Mouse (Mus musculus): ENCODE data around the gene Top3b. TPM values are rescaled to one million over a fixed set of nuclear protein-coding genes. Genes with fewer than 3 reads are reported as not detected.
A peak's percentile ranks its signal among the peaks of the same experiment; 100 is the strongest.

The Top3b gene
- polyA plus RNA-seq, 1 experiment, result 41.0 TPM

DNA sequence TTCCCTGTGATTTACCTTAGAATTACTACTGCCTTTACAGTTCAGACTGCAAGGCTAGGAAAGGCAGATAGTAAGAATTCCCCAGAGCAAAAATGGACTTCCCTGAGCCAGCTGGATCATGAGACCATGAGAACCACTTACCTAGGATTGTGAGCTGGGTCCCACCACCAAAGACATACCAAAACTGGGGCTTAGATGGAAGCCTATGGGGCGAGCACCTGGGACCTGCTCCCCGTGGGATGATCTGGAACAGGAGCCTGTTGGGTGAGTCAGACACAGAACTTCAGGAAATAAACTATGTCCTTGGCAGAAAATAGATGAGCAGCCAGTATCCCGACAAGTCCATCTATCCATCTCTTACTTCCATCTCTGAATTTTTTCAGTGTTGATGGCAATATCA lies 8.2 kb upstream of the Top3b start:
- no peak overlapping the region for H3ac ChIP-seq (ENCODE audit: control insufficient read depth, insufficient read length, low read depth)
- no peaks in the 10 kb centered on the region for H3K36me3 ChIP-seq (ENCODE audit: control insufficient read depth, insufficient read depth)
- H3K79me3 ChIP-seq (ENCODE audit: low read depth), result no peaks in the 10 kb centered on the region
- H3K79me2 ChIP-seq (ENCODE audit: control insufficient read depth, insufficient read depth), result no peaks in the 10 kb centered on the region
- TF ChIP-seq FOSL1 (IDR thresholded peaks at IDR 0.05; ENCODE audit: insufficient read depth, low read length, poor library complexity, severe bottlenecking) (no peak), CTCF (IDR thresholded peaks at IDR 0.05; ENCODE audit: control insufficient read depth, insufficient read depth, insufficient read length) (no peak), USF1 (IDR thresholded peaks at IDR 0.05; ENCODE audit: low read depth) (no peak), MAX (IDR thresholded peaks at IDR 0.05) (no peak), MYOD1 (IDR thresholded peaks at IDR 0.05; ENCODE audit: control insufficient read depth, insufficient read length, low read depth) (no peak), CEBPB (IDR thresholded peaks at IDR 0.05; ENCODE audit: low read depth) (no peak), MYOG (IDR thresholded peaks at IDR 0.05; ENCODE audit: control insufficient read depth, extremely low read depth, insufficient read length) (no peak)
- H3K4me3 ChIP-seq (ENCODE audit: insufficient read depth, poor library complexity, severe bottlenecking), result no peak overlapping the region
- peaks cover 3% of the 10 kb centered on the region for H3K27me3 ChIP-seq (ENCODE audit: control insufficient read depth, insufficient read depth, insufficient read length)

DNA sequence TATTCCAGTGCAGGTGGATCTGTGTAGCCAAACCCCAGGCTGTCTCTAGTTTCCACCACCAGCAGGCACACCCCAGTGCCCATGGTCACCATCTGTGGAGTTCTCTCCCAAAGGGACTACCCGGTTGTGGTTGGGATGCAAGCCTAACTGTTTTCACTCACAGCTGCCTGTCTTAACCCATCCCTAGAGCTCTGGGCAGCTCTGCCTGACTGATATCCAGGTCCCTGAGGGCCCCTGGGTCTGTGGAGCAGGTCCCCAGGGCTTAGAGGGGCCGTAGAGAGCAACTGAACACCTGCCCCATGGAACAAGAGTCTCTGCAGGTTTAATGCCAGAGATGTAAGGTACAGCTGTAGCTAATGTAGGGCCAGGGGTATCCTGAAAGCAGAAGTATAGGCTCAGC lies 6.6 kb upstream of the Top3b start, which contains the start of gene Igll1:
Gene Igll1, minus strand, starts transcription at position 8 of the 400 bp plus-strand sequence.
- no peaks in the 10 kb centered on the region for H3K79me3 ChIP-seq (ENCODE audit: low read depth)
- no peaks in the 10 kb centered on the region for H3K27me3 ChIP-seq (ENCODE audit: control insufficient read depth, insufficient read depth, insufficient read length)
- H3K4me3 ChIP-seq (ENCODE audit: insufficient read depth, poor library complexity, severe bottlenecking), result no peak within 1 kb of the TSS
- H3K79me2 ChIP-seq (ENCODE audit: control insufficient read depth, insufficient read depth), result no peaks in the 10 kb centered on the region
- H3ac ChIP-seq (ENCODE audit: control insufficient read depth, insufficient read length, low read depth), result no peak within 1 kb of the TSS
- no peaks in the 10 kb centered on the region for H3K36me3 ChIP-seq (ENCODE audit: control insufficient read depth, insufficient read depth)
- TF ChIP-seq MAX (IDR thresholded peaks at IDR 0.05) (no peak), CEBPB (IDR thresholded peaks at IDR 0.05; ENCODE audit: low read depth) (no peak), MYOD1 (IDR thresholded peaks at IDR 0.05; ENCODE audit: control insufficient read depth, insufficient read length, low read depth) (no peak), USF1 (IDR thresholded peaks at IDR 0.05; ENCODE audit: low read depth) (no peak), FOSL1 (IDR thresholded peaks at IDR 0.05; ENCODE audit: insufficient read depth, low read length, poor library complexity, severe bottlenecking) (no peak), CTCF (IDR thresholded peaks at IDR 0.05; ENCODE audit: control insufficient read depth, insufficient read depth, insufficient read length) (no peak), MYOG (IDR thresholded peaks at IDR 0.05; ENCODE audit: control insufficient read depth, extremely low read depth, insufficient read length) (no peak)

DNA sequence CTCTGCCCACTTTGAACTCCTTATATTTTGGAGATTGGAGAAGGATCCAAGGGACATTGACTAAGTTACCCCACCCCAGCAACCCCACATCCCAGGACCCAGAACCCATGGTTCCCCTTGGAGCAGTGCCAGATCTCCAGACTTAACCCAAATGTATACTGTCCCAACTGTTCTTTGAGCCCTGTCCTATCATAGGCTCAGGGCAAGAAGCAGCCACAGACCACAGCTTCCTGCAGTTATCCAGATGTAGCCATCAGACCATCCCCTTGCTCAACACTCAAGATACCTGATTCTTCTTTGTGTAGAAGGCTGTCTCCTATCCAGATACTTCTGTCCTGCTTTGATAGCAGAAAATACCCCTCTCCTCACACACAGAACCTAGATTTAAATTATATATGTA lies 5.3 kb upstream of the Top3b start:
- Histone ChIP-seq H3K4me3 (ENCODE audit: insufficient read depth, poor library complexity, severe bottlenecking) (no peak overlapping the region), H3ac (ENCODE audit: control insufficient read depth, insufficient read length, low read depth) (no peak overlapping the region), H3K36me3 (ENCODE audit: control insufficient read depth, insufficient read depth) (no peaks in the 10 kb centered on the region), H3K79me2 (ENCODE audit: control insufficient read depth, insufficient read depth) (no peaks in the 10 kb centered on the region), H3K79me3 (ENCODE audit: low read depth) (no peaks in the 10 kb centered on the region), H3K27me3 (ENCODE audit: control insufficient read depth, insufficient read depth, insufficient read length) (no peaks in the 10 kb centered on the region)
- no peak for TF ChIP-seq MAX (IDR thresholded peaks at IDR 0.05)
- TF ChIP-seq FOSL1 (IDR thresholded peaks at IDR 0.05; ENCODE audit: insufficient read depth, low read length, poor library complexity, severe bottlenecking), result no peak
- TF ChIP-seq USF1 (IDR thresholded peaks at IDR 0.05; ENCODE audit: low read depth), result no peak
- TF ChIP-seq MYOD1 (IDR thresholded peaks at IDR 0.05; ENCODE audit: control insufficient read depth, insufficient read length, low read depth), result no peak
- TF ChIP-seq CEBPB (IDR thresholded peaks at IDR 0.05; ENCODE audit: low read depth), result no peak
- TF ChIP-seq MYOG (IDR thresholded peaks at IDR 0.05; ENCODE audit: control insufficient read depth, extremely low read depth, insufficient read length), result no peak
- no peak for TF ChIP-seq CTCF (IDR thresholded peaks at IDR 0.05; ENCODE audit: control insufficient read depth, insufficient read depth, insufficient read length)

DNA sequence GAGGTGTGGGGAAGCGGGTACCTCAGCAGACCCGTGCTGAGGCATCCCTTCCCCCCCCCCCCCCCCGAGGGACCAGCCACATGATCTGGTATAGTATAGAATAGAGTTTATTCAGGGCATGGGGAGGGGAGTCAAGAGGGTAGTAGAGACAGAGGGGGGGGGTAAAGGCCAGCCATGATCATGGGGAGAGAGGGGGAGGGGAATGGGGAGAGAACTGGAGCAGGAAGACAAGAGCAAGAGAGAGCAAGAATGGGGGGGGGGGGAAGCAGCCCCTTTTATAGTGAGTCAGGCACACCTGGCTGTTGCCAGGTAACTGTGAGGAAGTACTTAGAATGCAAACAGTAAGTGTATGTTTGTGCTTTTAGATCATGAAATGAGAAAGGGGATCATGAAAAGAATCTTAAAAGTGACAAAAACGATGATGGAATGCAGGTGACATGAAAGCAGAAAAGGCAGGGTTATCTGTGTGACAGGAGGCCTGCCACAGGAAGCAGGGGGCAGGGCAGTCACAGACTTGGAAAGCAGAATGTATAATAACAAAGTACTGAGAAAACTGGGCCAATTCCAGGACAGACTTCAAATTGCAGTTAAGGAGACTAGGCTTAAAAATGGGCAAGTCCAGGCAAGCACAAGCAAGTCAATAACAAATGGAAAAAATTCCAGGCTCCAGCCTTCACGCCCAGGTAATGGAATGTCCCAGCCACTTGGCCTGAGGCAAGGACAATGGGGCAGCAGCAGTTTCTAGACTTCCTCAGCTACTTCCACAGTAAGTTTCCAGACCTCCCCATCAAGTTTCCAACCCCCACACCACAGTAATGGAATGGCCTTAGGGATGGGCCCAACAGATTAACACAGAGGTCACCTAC lies 4.6 kb upstream of the Top3b start:
- Histone ChIP-seq H3K79me2 (ENCODE audit: control insufficient read depth, insufficient read depth) (peaks cover 3% of the 10 kb centered on the region), H3K79me3 (ENCODE audit: low read depth) (no peaks in the 10 kb centered on the region), H3ac (ENCODE audit: control insufficient read depth, insufficient read length, low read depth) (no peak overlapping the region), H3K36me3 (ENCODE audit: control insufficient read depth, insufficient read depth) (no peaks in the 10 kb centered on the region), H3K4me3 (ENCODE audit: insufficient read depth, poor library complexity, severe bottlenecking) (no peak overlapping the region), H3K27me3 (ENCODE audit: control insufficient read depth, insufficient read depth, insufficient read length) (no peaks in the 10 kb centered on the region)
- no peak for TF ChIP-seq MYOD1 (IDR thresholded peaks at IDR 0.05; ENCODE audit: control insufficient read depth, insufficient read length, low read depth)
- no peak for TF ChIP-seq FOSL1 (IDR thresholded peaks at IDR 0.05; ENCODE audit: insufficient read depth, low read length, poor library complexity, severe bottlenecking)
- no peak for TF ChIP-seq USF1 (IDR thresholded peaks at IDR 0.05; ENCODE audit: low read depth)
- TF ChIP-seq MAX (IDR thresholded peaks at IDR 0.05), result no peak
- TF ChIP-seq CEBPB (IDR thresholded peaks at IDR 0.05; ENCODE audit: low read depth), result no peak
- no peak for TF ChIP-seq CTCF (IDR thresholded peaks at IDR 0.05; ENCODE audit: control insufficient read depth, insufficient read depth, insufficient read length)
- TF ChIP-seq MYOG (IDR thresholded peaks at IDR 0.05; ENCODE audit: control insufficient read depth, extremely low read depth, insufficient read length), result no peak

DNA sequence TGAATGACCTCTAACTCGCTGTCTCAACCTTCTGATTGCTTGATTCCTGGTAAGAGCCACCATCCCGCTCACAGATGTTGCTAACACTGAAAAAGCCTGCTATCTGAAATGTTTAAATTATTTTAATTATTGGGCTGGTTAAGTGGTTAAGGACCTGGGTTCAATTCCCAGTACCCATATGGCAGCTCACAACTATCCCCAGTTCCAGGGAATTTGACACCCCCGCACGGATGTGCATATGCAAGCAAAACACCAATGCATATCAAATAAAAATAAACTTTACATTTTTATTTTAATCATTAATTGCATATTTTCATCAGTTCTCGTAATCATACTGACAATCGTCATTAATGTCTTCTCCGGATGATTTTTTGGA lies 307 bp upstream of the Top3b start:
- Histone ChIP-seq H3ac (ENCODE audit: control insufficient read depth, insufficient read length, low read depth) (no peak overlapping the region), H3K36me3 (ENCODE audit: control insufficient read depth, insufficient read depth) (peaks cover 4% of the 10 kb centered on the region), H3K79me3 (ENCODE audit: low read depth) (peaks cover 22% of the 10 kb centered on the region), H3K27me3 (ENCODE audit: control insufficient read depth, insufficient read depth, insufficient read length) (no peaks in the 10 kb centered on the region), H3K79me2 (ENCODE audit: control insufficient read depth, insufficient read depth) (peaks cover 36% of the 10 kb centered on the region), H3K4me3 (ENCODE audit: insufficient read depth, poor library complexity, severe bottlenecking) (peak overlapping the region; percentile 93)
- no peak for TF ChIP-seq CTCF (IDR thresholded peaks at IDR 0.05; ENCODE audit: control insufficient read depth, insufficient read depth, insufficient read length)
